Mouse (Mus musculus): ENCODE data around the gene Slc22a6. TPM values are rescaled to one million over a fixed set of nuclear protein-coding genes. Genes with fewer than 3 reads are reported as not detected.
A peak's percentile ranks its signal among the peaks of the same experiment; 100 is the strongest.

The Slc22a6 gene
- polyA plus RNA-seq, 1 experiment from 2014 or later, result 0.87 TPM

- Histone ChIP-seq H3K9me3 (no peaks in the 10 kb centered on the region), H3K9ac (no peak overlapping the region), H3K4me3 (no peak overlapping the region), H3K36me3 (no peaks in the 10 kb centered on the region), H3K4me2 (replicated peaks) (no peak overlapping the region), H3K27ac (no peak overlapping the region), H3K4me1 (no peaks in the 10 kb centered on the region), H3K27me3 (no peaks in the 10 kb centered on the region)
- no peak for ATAC-seq (ENCODE audit: insufficient number of reproducible peaks, insufficient read depth, low FRiP score, low TSS enrichment)
- 64% methylated on average over 2 of the region's 2 CpGs for WGBS
These were observed 4.7 kb upstream of the Slc22a6 start for GRCm38 (mm10) chr19:8613111-8613510.

- no peak overlapping the region for H3K4me2 ChIP-seq (replicated peaks)
- no peaks in the 10 kb centered on the region for H3K4me1 ChIP-seq
- no peaks in the 10 kb centered on the region for H3K27me3 ChIP-seq
- H3K36me3 ChIP-seq, result no peaks in the 10 kb centered on the region
- ATAC-seq (ENCODE audit: insufficient number of reproducible peaks, insufficient read depth, low FRiP score, low TSS enrichment), result no peak
- 25% methylated on average over 2 of the region's 2 CpGs for WGBS
- H3K9ac ChIP-seq, result no peak overlapping the region
- H3K27ac ChIP-seq, result no peak overlapping the region
- H3K4me3 ChIP-seq, result no peak overlapping the region
- H3K9me3 ChIP-seq, result no peaks in the 10 kb centered on the region
These were observed 3.5 kb upstream of the Slc22a6 start for GRCm38 (mm10) chr19:8614343-8614742.

GRCm38 (mm10) chr19:8616314-8616713 is 1.5 kb upstream of the Slc22a6 start:
- Histone ChIP-seq H3K27ac (no peak overlapping the region), H3K27me3 (no peaks in the 10 kb centered on the region), H3K36me3 (no peaks in the 10 kb centered on the region), H3K4me1 (no peaks in the 10 kb centered on the region), H3K4me3 (no peak overlapping the region), H3K9me3 (no peaks in the 10 kb centered on the region), H3K9ac (no peak overlapping the region), H3K4me2 (replicated peaks) (no peak overlapping the region)
- WGBS, result 59% methylated on average over 4 of the region's 4 CpGs
- ATAC-seq (ENCODE audit: insufficient number of reproducible peaks, insufficient read depth, low FRiP score, low TSS enrichment), result no peak

GRCm38 (mm10) chr19:8621098-8621497 is 3.3 kb downstream of the Slc22a6 start:
- 91% methylated on average over 7 of the region's 7 CpGs for WGBS
- no peak overlapping the region for H3K9ac ChIP-seq
- no peaks in the 10 kb centered on the region for H3K36me3 ChIP-seq
- H3K4me1 ChIP-seq, result no peaks in the 10 kb centered on the region
- no peaks in the 10 kb centered on the region for H3K27me3 ChIP-seq
- no peak for ATAC-seq (ENCODE audit: insufficient number of reproducible peaks, insufficient read depth, low FRiP score, low TSS enrichment)
- H3K27ac ChIP-seq, result no peak overlapping the region
- H3K4me2 ChIP-seq (replicated peaks), result no peak overlapping the region
- H3K9me3 ChIP-seq, result no peaks in the 10 kb centered on the region
- no peak overlapping the region for H3K4me3 ChIP-seq

GRCm38 (mm10) chr19:8630249-8630648 is 12.4 kb downstream of the Slc22a6 start:
- no peaks in the 10 kb centered on the region for H3K27me3 ChIP-seq
- no peak overlapping the region for H3K9ac ChIP-seq
- no peaks in the 10 kb centered on the region for H3K4me1 ChIP-seq
- no peak overlapping the region for H3K4me3 ChIP-seq
- H3K36me3 ChIP-seq, result no peaks in the 10 kb centered on the region
- no peak overlapping the region for H3K4me2 ChIP-seq (replicated peaks)
- 46% methylated on average over 2 of the region's 2 CpGs for WGBS
- no peaks in the 10 kb centered on the region for H3K9me3 ChIP-seq
- no peak for ATAC-seq (ENCODE audit: insufficient number of reproducible peaks, insufficient read depth, low FRiP score, low TSS enrichment)
- H3K27ac ChIP-seq, result no peak overlapping the region

GRCm38 (mm10) chr19:8630826-8631225 is 13.0 kb downstream of the Slc22a6 start:
- Histone ChIP-seq H3K4me3 (no peak overlapping the region), H3K36me3 (no peaks in the 10 kb centered on the region), H3K9me3 (no peaks in the 10 kb centered on the region), H3K4me1 (no peaks in the 10 kb centered on the region), H3K27ac (no peak overlapping the region), H3K4me2 (replicated peaks) (no peak overlapping the region), H3K27me3 (no peaks in the 10 kb centered on the region), H3K9ac (no peak overlapping the region)
- WGBS, result 83% methylated on average over 6 of the region's 6 CpGs
- ATAC-seq (ENCODE audit: insufficient number of reproducible peaks, insufficient read depth, low FRiP score, low TSS enrichment), result no peak

- Histone ChIP-seq H3K4me3 (no peak overlapping the region), H3K4me1 (no peaks in the 10 kb centered on the region), H3K4me2 (replicated peaks) (no peak overlapping the region), H3K9me3 (no peaks in the 10 kb centered on the region), H3K9ac (no peak overlapping the region), H3K27ac (no peak overlapping the region), H3K36me3 (no peaks in the 10 kb centered on the region), H3K27me3 (no peaks in the 10 kb centered on the region)
- ATAC-seq (ENCODE audit: insufficient number of reproducible peaks, insufficient read depth, low FRiP score, low TSS enrichment), result no peak
- 81% methylated on average over 1 of the region's 1 CpGs for WGBS
These were observed 14.2 kb downstream of the Slc22a6 start for GRCm38 (mm10) chr19:8632029-8632428.

- no peak overlapping the region for H3K27ac ChIP-seq
- no peaks in the 10 kb centered on the region for H3K9me3 ChIP-seq
- no peak overlapping the region for H3K4me2 ChIP-seq (replicated peaks)
- no peak for ATAC-seq (ENCODE audit: insufficient number of reproducible peaks, insufficient read depth, low FRiP score, low TSS enrichment)
- no peaks in the 10 kb centered on the region for H3K36me3 ChIP-seq
- peaks cover 9% of the 10 kb centered on the region for H3K4me1 ChIP-seq
- no peak overlapping the region for H3K4me3 ChIP-seq
- WGBS, result 48% methylated on average over 5 of the region's 5 CpGs
- H3K27me3 ChIP-seq, result no peaks in the 10 kb centered on the region
- no peak overlapping the region for H3K9ac ChIP-seq
These were observed 24.2 kb downstream of the Slc22a6 start for GRCm38 (mm10) chr19:8642086-8642485.

GRCm38 (mm10) chr19:8646393-8646792 is 28.6 kb downstream of the Slc22a6 start:
- no peaks in the 10 kb centered on the region for H3K9me3 ChIP-seq
- peaks cover 9% of the 10 kb centered on the region for H3K4me1 ChIP-seq
- 71% methylated on average over 2 of the region's 2 CpGs for WGBS
- no peak overlapping the region for H3K4me2 ChIP-seq (replicated peaks)
- H3K27ac ChIP-seq, result no peak overlapping the region
- H3K27me3 ChIP-seq, result no peaks in the 10 kb centered on the region
- no peak overlapping the region for H3K9ac ChIP-seq
- ATAC-seq (ENCODE audit: insufficient number of reproducible peaks, insufficient read depth, low FRiP score, low TSS enrichment), result no peak
- H3K36me3 ChIP-seq, result no peaks in the 10 kb centered on the region
- no peak overlapping the region for H3K4me3 ChIP-seq

- ATAC-seq (ENCODE audit: insufficient number of reproducible peaks, insufficient read depth, low FRiP score, low TSS enrichment), result no peak
- no peak overlapping the region for H3K4me3 ChIP-seq
- no peaks in the 10 kb centered on the region for H3K27me3 ChIP-seq
- no peak overlapping the region for H3K27ac ChIP-seq
- H3K9ac ChIP-seq, result no peak overlapping the region
- H3K36me3 ChIP-seq, result no peaks in the 10 kb centered on the region
- no peaks in the 10 kb centered on the region for H3K4me1 ChIP-seq
- no peaks in the 10 kb centered on the region for H3K9me3 ChIP-seq
- H3K4me2 ChIP-seq (replicated peaks), result no peak overlapping the region
These were observed 38.0 kb downstream of the Slc22a6 start for GRCm38 (mm10) chr19:8655833-8656232.

GRCm38 (mm10) chr19:8656341-8656740 is 38.5 kb downstream of the Slc22a6 start:
- Histone ChIP-seq H3K9me3 (no peaks in the 10 kb centered on the region), H3K27ac (no peak overlapping the region), H3K4me3 (no peak overlapping the region), H3K4me2 (replicated peaks) (no peak overlapping the region), H3K36me3 (no peaks in the 10 kb centered on the region), H3K9ac (no peak overlapping the region), H3K27me3 (no peaks in the 10 kb centered on the region), H3K4me1 (no peaks in the 10 kb centered on the region)
- no peak for ATAC-seq (ENCODE audit: insufficient number of reproducible peaks, insufficient read depth, low FRiP score, low TSS enrichment)
- 69% methylated on average over 4 of the region's 4 CpGs for WGBS

GRCm38 (mm10) chr19:8661821-8662307 is 44.0 kb downstream of the Slc22a6 start:
- Histone ChIP-seq H3K4me2 (replicated peaks) (peak overlapping the region; percentile 82), H3K36me3 (no peaks in the 10 kb centered on the region), H3K27ac (no peak overlapping the region), H3K4me3 (peak overlapping the region; percentile 41), H3K9ac (peak overlapping the region; percentile 45), H3K4me1 (peaks cover 23% of the 10 kb centered on the region), H3K9me3 (no peaks in the 10 kb centered on the region), H3K27me3 (peaks cover 12% of the 10 kb centered on the region; the same call in 1 of the 2 replicates)
- no peak for ATAC-seq (ENCODE audit: insufficient number of reproducible peaks, insufficient read depth, low FRiP score, low TSS enrichment)
- WGBS, result 2% methylated on average over 35 of the region's 35 CpGs

- Histone ChIP-seq H3K27ac (no peak overlapping the region), H3K4me3 (peak overlapping the region; percentile 41), H3K4me1 (peaks cover 23% of the 10 kb centered on the region), H3K27me3 (peaks cover 12% of the 10 kb centered on the region; the same call in 1 of the 2 replicates), H3K36me3 (no peaks in the 10 kb centered on the region), H3K9ac (peak overlapping the region; percentile 45), H3K9me3 (no peaks in the 10 kb centered on the region), H3K4me2 (replicated peaks) (peak overlapping the region; percentile 82)
- ATAC-seq (ENCODE audit: insufficient number of reproducible peaks, insufficient read depth, low FRiP score, low TSS enrichment), result no peak
- WGBS, result 3% methylated on average over 11 of the region's 11 CpGs
These were observed 44.5 kb downstream of the Slc22a6 start for GRCm38 (mm10) chr19:8662337-8662736.
